Mouse (Mus musculus): ENCODE measurements around the gene Gm37240.

GRCm38 (mm10) chr3:85655538-85655937 lies 231.8 kb downstream of the Gm37240 start:
- TF ChIP-seq CTCF (IDR thresholded peaks at IDR 0.05; ENCODE audit: low read depth) = no peak
- TF ChIP-seq EP300 (optimal IDR thresholded peaks at IDR 0.05) = no peak
